Mouse (Mus musculus) brown adipose tissue, adult 24 weeks (tissue): ENCODE results near the gene Slc26a8. TPM values are rescaled to one million over a fixed set of nuclear protein-coding genes. Genes with fewer than 3 reads are reported as not detected.
"Not testable (repeated sequence)": the region's sequence is repeated elsewhere in the genome, so short reads cannot be mapped to it uniquely, and the experiment has no call there.

ENCODE experiments used
- H3K27ac ChIP-seq: fragments of 200-500 bp; replicated peaks from 2 replicates; pipeline ENCODE4 v1.5.1; 2012; ENCODE audit warnings: low read depth, mild to moderate bottlenecking, low read length
- H3K4me1 ChIP-seq: fragments of 200-500 bp; 2 replicates; pipeline ENCODE4 v1.6.1; 2012; ENCODE audit warnings: low read length, mixed read lengths; ENCODE audit not compliant: control insufficient read depth, insufficient read depth, insufficient read length
- H3K4me3 ChIP-seq: fragments of 200-500 bp; 2 replicates; pipeline ENCODE4 v1.5.1; 2012; ENCODE audit warnings: low read depth, mild to moderate bottlenecking, low read length, moderate library complexity; ENCODE audit not compliant: insufficient read depth
- polyA plus RNA-seq: library from polyadenylated mRNA; stranded (reverse); fragments of >200 nt; gene quantifications from 2 replicates; pipeline ENCODE4 v1.2.4, GENCODE M21; 2012; ENCODE audit not compliant: missing spikeins, insufficient read depth, insufficient read length

The Slc26a8 gene
- polyA plus RNA-seq: 0.71 and 1.5 TPM in 2 replicates

DNA sequence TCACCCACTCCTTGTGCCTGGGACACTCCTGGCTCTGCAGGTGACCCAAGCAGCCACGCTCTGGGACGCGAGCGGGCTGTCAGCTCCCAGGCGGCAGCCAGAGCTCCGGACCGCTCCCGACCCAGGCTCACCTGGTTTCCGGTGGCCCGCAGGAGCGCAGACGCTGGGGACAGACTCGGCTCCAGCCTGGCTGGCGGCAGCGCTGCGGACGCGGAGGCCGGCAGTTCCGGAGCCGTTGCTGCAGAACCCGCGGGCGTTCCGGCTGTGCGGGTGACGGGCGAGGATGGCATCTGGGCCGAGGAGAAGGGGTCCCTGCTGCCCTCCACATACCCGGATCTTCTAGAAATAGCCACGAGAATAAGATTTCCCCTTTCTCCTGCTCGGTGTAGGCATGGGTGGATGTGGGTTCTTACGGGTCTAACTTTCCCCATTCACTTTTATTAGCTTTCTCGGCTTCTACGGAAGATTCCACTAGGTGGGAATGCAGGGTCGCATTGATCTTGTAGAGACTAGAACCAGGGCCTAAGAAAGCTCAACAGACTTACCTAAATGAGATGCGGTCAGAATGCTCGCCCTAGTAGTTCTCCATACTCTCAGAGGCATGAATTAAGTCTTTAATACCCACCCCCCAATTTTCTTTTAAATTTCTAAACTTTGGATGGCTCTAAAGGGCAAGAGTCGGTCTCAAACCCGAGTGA is at the start of gene Slc26a8:
Gene Slc26a8, minus strand, starts transcription at position 648 of the 698 bp plus-strand sequence.
- Histone ChIP-seq H3K4me3 (peak within 1 kb of the TSS; percentile 63), H3K27ac (peak within 1 kb of the TSS; percentile 72), H3K4me1 (peaks cover 6% of the 10 kb centered on the region)

DNA sequence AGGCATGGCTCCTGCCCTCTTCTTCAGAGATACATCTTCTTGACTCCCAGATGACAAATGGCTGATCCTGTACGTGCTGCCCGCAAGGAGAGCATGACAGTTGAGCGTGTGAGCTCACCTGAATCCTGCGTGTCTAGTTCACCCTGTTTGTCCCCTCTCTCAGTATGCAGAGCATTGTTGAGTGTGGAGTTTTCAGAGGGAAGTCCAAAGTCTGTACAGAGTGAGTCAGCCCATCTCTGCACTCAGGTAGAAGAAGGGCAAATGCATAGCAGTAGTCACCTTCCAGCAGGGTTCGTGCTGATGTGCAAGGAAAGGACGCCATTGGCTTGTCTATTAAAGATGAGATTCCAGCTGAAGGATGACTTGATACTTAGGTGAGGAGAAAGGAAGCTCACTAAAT is 49.2 kb upstream of the Slc26a8 start:
- no peak overlapping the region for H3K4me3 ChIP-seq
- H3K27ac ChIP-seq: no peak overlapping the region
- H3K4me1 ChIP-seq: no peaks in the 10 kb centered on the region

DNA sequence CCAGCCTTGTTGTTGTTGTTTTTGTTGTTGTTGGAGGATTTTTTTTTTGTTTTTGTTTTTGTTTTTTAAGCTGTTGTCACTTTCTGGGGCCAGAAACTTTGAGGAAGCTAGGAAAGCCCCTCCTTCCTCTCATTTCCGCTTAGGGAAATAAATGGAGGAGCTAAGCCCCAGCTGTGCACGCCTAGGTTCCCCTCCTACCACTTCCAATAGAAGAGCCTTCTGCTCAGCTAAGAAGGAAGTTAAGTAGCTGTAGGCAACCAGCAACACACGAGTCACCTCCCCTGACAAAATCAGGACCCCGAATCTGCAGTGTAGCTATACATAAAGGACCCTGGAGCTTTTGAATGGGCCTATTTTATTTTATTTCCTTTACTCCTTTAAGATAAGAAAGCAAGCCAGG is 47.9 kb upstream of the Slc26a8 start:
- Histone ChIP-seq H3K4me1 (no peaks in the 10 kb centered on the region), H3K4me3 (no peak overlapping the region), H3K27ac (no peak overlapping the region)

DNA sequence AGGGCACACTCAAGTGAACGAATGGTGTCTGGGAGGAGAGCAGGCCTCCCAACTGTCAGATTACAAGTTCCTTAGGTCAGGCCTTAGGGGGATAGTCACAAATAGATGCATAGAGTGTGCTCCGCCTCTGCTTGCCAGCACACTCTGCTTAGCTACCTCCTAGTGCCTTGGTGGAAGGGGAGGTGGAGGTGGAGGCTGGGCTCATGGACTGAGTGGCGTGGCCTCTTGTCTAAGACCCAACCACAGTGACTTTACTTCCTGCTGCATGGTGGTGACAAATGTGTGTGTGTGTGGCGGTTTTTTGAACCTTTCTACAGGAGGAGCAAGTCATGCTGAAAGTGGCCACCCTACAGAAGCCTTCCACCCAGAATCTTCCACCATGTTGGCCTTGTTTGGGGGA is 46.5 kb upstream of the Slc26a8 start:
- no peaks in the 10 kb centered on the region for H3K4me1 ChIP-seq
- H3K27ac ChIP-seq: no peak overlapping the region
- H3K4me3 ChIP-seq: no peak overlapping the region

DNA sequence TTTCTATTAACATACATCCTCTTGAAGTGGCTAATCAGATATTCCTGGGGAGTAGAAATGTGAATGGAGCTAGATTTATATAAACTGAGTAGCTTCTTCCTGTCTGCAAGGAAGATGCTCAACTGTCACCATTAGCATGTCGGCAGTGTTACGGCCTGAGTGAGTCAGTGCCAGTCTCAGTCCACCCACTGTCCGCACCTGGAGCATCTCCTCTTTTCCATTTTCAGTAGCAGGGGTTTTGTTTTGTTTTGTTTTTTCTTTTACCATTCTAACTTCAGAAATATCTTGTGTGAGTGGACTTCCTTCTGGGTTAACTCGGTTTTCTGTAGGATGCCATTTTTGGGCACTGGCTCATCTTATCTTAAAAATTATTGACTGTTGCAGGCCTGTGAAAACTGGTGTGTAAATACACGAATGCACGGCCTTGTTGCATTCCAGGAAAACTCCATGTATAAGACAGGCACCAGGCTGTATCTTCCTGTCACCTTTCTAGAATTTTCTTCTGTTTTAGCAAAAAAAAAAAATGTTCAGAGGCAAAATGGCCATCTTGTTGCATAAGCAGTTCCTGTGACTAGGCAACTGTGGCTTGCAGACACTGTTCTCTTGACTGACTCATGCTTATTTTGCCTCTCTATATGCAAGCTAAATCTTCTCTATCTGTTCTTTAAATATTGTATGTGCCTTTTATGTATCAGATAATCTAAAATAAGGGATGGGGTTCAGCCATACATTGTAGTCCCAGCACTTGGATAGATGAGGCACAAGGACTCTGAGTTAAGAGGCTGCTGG is 45.5 kb upstream of the Slc26a8 start:
- Histone ChIP-seq H3K4me3 (no peak overlapping the region), H3K27ac (no peak overlapping the region), H3K4me1 (no peaks in the 10 kb centered on the region)

DNA sequence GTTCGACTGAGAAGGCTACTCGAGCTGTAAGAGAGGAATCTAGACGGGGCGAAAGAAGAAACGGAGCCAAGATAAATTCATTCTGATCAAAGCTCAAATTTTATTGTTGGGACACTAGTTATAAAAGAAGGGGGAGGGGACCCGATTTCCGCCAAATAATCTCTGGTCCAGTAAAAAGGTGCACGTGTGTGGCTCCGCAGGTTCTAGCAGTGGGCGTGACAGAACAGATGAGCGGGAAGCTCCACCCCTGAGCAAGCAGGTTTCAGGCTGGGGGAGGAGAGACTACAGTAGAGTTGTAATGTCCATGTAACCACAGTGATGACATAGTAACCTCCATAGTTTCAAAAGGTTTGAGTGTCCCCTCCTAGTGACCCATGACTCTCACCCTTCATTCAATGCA is 37.5 kb upstream of the Slc26a8 start:
- not testable (repeated sequence) for H3K27ac ChIP-seq, H3K4me1 ChIP-seq, H3K4me3 ChIP-seq

DNA sequence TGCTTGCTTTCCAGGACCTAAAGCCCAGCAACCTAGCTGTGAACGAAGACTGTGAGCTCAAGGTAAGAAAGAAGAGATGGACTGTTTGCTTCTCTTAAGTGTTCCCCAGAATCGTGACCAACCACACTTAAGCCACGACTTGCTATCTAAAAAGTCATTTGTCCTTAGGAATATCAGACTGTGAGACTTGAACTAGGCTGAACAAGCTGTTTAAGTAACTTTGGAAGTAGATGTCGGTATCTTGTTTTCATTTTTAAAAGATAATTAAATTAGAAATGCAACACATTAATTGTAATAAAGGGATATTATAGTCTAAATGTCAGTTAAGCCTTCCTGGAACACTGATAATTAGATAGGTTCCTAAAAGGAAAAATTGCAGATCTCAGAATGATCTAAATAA is 35.8 kb upstream of the Slc26a8 start, which contains the start of gene AC170998.1:
Gene AC170998.1, plus strand, starts transcription at position 301 of the 400 bp plus-strand sequence.
- Histone ChIP-seq H3K27ac (no peak within 1 kb of the TSS), H3K4me1 (no peaks in the 10 kb centered on the region), H3K4me3 (no peak within 1 kb of the TSS)

DNA sequence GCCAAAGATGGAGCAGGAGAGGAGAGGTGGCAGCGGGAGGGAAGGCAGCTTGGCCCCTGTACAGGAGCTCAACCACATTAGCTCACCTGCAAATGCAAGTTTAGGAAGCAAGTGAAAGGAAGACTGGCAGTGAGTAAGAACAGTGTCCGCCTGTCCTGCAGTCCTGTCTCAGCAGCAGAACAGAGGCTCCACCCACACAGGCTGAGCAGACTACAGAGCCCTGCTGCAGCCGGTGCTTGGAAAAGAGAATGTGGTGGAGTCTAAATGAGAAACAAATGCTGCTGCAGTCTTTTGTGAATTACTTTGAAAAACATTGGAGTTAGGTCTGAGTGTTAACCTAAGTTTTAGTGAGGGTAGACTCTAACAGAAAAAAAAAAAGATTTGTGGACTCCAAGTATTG is 27.5 kb upstream of the Slc26a8 start:
- Histone ChIP-seq H3K4me3 (no peak overlapping the region), H3K27ac (no peak overlapping the region; the same call in 1 of the 2 replicates), H3K4me1 (peaks cover 10% of the 10 kb centered on the region; the same call in 1 of the 2 replicates)

DNA sequence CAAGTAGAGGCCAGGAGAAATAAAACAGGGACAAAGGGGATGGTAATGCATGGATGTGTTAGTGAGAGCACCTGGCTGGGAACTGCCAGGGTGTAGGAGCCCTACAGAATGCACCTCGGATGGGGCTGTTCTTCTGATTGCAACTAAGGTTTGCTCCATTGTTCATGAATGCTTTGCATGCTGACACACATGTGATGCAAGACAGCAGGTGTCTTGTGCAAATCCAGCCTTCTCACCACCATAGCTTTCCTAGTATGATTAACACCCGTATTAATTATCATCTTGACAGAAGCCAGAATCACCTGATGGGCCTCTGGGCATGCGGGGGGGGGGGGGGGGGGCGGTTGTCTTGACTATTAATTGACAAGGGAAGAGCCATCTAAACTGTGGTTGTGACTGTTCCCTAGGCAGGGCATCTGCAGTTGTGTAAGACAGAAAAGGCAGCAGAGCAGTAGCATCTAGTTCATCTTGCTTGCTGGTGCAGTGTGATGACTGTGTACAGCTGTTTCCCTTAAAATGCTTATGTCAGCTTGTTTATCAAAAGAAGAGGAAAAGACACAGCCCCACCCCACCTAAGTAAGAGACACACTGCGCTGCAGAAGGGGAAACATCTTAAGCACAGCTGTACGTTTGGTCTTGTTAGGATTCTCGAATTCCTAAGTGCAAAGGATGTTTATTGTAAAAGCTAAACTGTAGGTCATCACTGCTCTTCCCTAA is 26.0 kb upstream of the Slc26a8 start:
- H3K27ac ChIP-seq: 0 out of 2 replicates have a peak overlapping the region, but pooled peaks have one; percentile 33
- H3K4me1 ChIP-seq: peaks cover 21% of the 10 kb centered on the region
- H3K4me3 ChIP-seq: no peak overlapping the region

DNA sequence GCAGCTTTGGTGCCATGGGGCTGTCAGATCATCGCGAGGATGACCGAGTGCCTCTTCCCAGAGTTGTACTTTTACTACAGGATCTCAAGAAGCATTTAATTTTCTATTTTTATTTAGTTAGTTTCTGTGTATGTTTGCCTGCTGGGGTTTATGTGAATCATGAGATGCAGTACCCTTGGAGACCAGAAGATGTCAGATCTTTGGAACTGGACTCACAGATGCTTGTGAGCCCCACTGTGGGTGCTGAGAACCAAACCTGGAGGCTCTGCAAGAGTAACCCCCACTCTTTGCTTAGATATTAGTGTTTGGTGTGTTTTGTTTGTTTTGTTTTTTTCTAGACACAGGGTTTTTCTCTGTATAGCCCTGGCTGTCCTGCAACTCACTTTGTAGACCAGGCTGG is 24.0 kb upstream of the Slc26a8 start:
- Histone ChIP-seq H3K4me3 (no peak overlapping the region), H3K4me1 (peaks cover 20% of the 10 kb centered on the region), H3K27ac (no peak overlapping the region)

DNA sequence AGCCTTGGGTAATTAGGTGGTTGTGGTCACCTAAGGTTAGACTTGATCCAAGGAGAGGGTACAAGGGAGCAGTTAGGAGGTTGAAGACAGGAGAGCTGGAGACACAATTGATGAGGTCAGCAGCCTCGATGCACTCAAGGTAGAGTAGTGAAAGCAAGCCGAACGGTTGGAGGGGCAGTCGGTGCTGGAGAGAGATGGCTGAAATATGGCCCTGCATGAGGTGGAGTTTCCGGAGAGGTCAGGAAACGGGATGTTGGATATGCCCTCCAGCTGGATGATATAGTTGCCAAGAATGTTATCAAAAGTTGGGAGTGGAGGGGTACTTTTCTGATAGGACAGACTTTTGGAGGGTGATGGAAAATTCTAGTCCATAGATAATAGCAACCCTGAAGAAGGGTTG is 22.3 kb upstream of the Slc26a8 start:
- Histone ChIP-seq H3K27ac (no peak overlapping the region; the same call in 1 of the 2 replicates), H3K4me3 (no peak overlapping the region), H3K4me1 (peaks cover 21% of the 10 kb centered on the region)

DNA sequence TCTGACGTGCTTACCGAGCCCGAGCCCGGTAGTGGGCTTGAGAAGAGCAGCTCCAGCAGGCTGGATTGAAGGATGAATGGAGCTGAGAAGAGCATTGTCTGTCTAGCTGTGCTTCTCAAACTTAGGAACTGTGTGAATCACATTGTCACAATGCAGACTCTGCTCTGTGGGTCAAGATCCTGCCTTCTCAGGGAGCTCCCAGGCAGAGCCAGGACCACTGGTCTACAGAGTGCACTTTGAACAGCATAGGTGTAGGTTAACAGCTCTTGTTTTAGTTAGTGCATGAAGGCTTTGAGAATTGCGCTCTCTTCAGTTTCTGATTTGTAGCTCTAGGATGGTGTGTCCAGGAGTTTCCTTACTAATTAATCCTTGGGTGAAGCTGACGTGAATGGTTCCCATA is 21.2 kb upstream of the Slc26a8 start:
- Histone ChIP-seq H3K27ac (no peak overlapping the region), H3K4me3 (no peak overlapping the region), H3K4me1 (peaks cover 22% of the 10 kb centered on the region)

DNA sequence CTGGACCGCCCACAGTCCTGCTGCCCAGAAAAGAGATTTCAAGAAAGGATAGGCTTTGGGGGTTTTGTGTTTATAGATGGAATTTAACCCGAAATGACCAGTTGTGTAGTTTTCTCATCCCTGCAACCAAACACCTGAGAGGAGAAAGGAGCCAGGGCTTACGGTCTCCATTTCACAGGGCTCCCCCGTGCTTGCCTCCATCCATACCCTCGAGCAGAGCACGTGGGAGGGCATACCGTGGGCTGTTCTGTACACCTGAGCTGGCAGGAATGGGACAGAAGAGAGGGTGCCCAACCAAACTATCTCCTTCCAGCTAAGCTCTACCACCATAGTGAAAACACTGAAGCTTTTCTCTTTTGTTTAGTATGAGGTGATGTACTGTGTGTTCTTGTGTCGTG is 20.3 kb upstream of the Slc26a8 start:
- peaks cover 22% of the 10 kb centered on the region for H3K4me1 ChIP-seq
- H3K27ac ChIP-seq: peak overlapping the region; percentile 29; the same call in 1 of the 2 replicates
- no peak overlapping the region for H3K4me3 ChIP-seq

DNA sequence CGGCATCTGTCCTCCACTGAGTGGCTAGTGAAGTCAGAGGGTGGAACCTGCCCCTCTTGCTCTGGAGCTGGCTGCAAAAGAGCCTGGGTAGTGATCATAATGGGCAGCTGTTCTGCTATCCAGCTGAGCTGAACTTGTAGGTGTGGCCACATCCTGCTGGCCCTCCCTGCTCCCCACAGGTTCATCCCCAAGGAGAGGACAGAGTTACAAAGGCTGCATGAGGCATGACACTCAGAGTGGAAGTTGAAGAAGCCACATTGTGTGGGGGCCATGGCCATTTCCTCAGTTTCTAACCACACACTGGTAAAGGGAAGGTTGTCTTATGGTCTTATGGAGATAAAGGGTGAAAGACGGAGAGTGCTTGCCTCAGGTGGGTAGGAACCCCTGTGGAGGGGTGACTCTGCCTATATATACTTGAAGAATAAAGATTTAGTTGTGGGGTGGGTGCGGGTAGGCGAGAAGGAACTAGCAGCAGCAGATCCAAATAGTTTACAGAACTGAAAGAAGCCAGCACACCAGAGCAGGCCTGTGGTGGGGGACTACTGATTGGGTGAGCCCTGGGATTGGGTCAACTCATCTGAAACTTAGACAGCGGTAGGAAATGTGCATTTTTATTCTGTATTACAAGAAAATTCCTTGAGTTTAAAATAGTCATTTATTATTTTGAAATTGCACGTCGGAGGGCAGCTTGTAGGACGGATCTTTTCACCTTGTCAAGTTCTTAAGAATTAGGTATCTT is 19.7 kb upstream of the Slc26a8 start:
- Histone ChIP-seq H3K4me3 (no peak overlapping the region), H3K4me1 (peaks cover 22% of the 10 kb centered on the region), H3K27ac (peak overlapping the region; percentile 52; the same call in 1 of the 2 replicates)
